Mouse (Mus musculus) ZHBTc4 (cell line): ENCODE data around the gene Dpep1.

Experiments used
- DNase-seq: peaks from one replicate; pipeline ENCODE4 v3.0.0-alpha.2; 2011; ENCODE audit warnings: low read depth, low spot score

Gene Dpep1

GRCm38 (mm10) chr8:123185566-123186409, at the start of gene Dpep1:
TSS of gene Dpep1 (plus strand) at chr8:123186242.
- DNase-seq, result peak; percentile 61

- no peak for DNase-seq
These were observed 49.8 kb upstream of the Dpep1 start for GRCm38 (mm10) chr8:123136287-123136686.

- DNase-seq, result no peak
These were observed 48.4 kb upstream of the Dpep1 start for GRCm38 (mm10) chr8:123137645-123138077.

DNA sequence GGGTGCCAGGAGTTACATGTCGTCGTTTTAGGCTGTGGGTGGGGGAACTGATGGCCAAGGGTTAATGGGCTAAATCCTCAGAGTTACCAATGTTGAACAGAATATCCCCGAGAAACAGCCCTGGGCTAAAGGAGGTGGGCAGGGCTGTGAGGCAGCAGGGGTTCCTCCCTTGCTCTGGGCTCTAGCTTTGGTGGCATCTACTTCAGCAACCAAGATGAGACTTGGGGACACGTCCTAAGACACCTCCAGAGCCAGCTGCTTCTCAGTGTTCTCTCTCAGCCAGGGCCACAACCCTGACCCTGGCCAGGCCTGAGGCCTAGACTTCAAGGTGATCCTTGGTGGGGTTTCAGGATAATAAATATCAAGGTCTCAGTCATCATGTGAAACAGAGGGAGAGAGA, 47.3 kb upstream of the Dpep1 start:
- no peak for DNase-seq

DNA sequence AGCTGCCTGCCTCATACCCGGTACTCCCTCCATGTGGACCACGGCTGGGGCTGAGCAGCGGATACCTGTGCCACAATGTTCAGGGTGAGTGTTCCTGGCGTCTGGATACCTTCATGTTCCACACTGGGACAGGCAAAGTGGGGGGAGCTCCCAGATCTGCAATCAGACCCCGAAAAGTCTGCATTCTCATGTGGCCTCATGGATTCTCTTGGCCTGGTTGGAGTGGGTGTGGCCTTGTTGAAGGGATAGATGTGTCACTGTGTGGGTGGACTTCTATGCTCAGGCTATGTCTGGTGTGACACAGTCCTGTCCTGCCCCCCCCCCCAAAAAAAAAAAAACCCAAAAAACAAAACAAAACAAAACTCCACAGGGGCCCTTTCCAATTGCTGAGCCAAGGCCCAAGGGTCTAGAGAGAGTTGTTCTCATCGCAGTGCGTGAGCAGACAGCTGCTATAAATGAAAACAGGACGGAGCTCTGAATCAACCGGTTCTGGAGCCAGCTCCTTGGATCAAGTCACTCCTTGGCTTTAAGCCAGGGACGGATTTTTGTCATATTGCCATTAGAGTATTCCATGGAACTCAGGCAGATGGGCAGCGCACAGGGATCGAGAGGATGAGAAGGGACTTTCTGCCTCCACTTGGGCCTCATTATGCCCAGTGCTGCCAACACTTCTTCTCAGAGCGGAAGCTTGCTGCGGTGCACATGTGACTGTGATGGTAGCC, 44.1 kb upstream of the Dpep1 start:
- DNase-seq, result no peak

DNA sequence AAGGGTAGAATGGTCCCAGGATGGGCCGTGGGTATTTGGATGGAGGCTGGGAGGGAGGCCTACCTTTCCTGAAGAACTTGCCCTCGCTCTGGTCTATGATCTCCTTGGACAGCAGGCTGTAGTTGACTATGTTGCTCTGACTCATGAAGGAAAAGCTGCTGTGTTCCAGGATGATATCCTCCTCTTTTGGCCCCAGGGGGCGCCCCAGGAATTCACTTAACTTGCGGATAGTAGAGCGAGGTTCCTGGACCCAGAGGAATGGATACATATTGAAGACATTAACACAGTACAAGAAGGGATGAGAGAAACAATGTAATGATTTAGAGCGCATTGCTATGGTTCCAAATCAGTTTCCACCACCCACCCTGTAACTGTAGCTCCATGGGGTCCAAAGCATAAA, 40.8 kb upstream of the Dpep1 start:
- peak; percentile 53 for DNase-seq

DNA sequence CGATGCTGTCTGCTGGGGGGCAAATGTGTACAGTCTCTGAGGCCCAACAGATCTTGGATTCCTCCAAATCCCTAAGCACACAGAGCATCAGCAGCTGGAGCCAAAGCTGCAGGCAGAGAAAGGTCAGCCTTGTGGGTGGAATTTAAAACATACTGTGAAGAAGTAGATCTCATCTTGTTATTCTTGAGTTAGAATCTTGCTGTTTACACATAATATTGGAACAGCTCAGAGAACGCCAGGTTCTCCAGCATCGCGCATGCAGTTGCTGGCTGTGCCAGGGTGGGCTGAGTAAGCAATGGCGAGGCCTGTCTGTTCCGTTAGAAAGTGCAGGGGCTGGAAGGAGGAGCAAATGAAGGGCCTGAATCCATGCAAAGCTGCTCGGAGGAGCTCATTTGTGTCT, 39.7 kb upstream of the Dpep1 start:
- no peak for DNase-seq

DNA sequence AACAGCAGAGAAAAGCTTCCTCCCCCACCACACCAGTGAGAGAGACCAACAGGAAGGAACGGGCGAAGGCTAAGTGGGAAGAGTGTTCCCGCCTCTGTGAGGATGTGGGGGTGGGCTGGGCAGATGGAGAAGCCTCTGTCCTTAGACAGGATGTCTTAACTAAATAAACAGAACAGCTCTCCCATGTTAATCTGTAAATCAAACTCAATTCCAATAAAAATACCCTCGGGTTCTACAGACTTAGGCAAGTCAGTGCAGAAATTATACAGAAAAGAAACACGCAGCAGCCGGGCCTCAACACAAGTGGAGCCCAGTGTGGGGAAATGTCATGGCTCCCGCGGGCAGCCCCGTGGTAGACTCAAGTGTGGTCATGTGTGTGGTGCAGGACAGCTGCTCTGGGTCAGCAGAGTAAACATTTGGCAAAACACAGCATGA, 35.3 kb upstream of the Dpep1 start:
- no peak for DNase-seq

- no peak for DNase-seq
These were observed 30.9 kb upstream of the Dpep1 start for GRCm38 (mm10) chr8:123155177-123155576.

DNA sequence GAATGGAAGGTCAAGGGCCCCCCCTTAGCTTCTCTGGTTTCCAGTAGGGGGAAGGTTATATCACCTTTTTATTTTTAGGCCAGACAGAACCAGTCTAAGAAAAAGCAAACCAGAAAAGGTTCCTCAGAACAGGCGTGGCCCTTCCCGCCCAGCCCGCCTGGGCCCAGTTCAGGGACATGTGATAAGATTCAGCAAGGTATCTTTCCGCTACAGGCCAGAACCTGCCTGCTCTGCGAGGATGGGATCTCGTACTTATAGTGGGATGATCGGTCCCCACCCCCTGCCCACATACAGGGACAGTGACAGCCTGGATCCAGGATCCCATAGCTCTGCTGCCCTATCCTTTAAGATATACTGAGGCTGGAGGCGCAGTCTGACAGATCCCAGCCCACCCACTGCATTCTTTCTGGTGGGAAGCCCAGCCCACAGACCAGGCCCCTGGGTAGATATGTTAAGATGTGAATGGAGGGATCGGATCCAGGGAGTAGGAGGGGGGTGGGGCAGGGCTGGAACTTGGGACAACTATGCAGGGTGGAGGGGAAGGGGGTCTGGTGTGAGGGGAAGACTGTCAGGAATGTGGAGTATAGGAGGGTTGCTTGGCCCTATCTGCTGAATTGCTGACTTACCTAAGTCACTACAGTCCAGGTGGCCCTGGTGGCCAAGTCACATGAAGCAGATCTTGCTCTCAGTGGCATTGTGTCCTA, 29.8 kb upstream of the Dpep1 start:
- DNase-seq, result peak; percentile 64

DNA sequence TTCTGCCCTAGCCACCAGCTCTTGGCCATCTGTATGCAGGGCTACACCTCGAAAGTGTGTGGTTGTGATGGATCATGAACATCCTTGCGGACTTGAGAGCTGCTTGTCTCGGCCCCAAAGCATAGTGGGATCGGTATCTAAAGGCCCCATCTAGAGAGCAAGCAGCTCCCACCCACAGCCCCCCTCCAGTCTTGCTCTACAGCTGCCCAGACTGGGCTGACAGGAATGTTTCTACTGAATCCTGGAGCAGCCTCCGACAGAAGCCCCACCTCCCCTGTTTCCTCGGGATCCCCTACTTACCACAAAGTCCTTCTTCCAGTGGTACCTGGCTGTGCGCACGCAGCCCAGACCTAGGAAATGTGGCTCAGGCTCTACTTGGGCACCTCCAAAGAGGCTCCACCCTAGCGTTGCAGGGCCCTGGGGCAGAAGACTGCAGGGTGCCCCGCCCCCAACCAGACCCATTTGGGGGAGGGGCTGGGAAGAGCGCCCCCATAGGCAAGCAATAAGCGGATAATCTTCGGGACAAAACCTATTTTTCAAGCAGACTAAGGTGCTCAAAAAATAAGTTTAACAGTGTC, 28.1 kb upstream of the Dpep1 start, which contains the start of gene Sult5a1:
Gene Sult5a1, minus strand, starts transcription at position 428 of the 578 bp plus-strand sequence.
- peak; percentile 57 for DNase-seq

DNA sequence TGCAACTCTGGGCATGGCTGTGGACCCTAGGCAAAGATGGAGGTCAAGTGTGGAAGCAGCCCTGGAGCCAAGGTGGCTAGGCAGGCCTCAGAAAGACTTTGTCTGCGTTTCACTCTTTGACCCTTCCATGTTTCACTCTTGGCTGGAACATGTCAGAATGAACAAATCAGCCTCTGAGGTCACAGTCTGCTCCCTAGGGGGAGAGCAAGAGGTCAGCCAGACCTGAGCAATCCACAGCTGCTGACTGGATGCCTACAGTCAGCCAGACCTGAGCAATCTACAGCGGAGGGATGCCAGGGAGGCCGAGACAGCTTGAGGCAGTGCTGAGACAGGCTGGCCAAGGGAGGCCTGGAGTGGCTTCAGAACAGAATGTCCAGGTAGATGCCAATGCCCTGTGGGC, 4.7 kb upstream of the Dpep1 start:
- DNase-seq, result peak; percentile 38

- DNase-seq, result no peak
These were observed 2.0 kb downstream of the Dpep1 start for GRCm38 (mm10) chr8:123188006-123188405.

DNA sequence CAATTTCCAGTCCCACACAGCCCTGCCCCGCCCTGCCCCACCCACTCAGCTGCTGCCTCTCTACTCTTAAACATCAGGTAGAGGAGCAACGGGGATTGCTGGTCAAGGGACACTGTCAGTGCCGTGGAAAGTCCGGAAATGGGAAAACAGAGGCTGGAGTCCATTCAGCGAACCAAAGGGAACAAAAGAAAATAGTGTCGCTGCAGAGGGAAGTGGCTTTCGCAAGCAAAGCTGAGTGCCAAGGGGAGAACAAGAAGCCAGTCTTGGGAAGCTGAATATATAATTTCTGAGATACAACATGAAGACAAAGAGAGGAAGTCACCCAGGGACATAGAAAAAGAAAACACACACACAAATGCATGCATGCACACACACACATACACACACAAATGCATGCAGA, 2.8 kb downstream of the Dpep1 start:
- DNase-seq, result no peak

DNA sequence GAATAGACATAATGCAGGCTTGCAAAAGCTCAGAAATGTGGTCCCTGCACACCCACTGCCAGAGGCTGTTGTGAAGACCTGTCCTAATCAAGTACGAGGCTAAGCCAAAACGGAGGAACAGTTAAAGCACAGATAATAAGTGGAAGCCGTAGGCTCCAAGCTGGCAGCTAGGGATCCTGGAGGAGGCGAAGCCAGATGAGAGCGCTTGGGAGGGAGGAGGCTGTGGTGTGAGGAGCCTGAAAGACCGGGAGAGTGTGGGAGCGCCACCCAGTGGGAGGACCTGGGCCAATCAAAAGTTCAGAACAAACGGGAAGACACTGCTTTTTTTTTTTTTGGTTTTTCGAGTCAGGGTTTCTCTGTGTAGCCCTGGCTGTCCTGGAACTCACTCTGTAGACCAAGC, 4.6 kb downstream of the Dpep1 start:
- DNase-seq, result peak; percentile 89

GRCm38 (mm10) chr8:123191908-123192307, 5.9 kb downstream of the Dpep1 start:
- peak; percentile 66 for DNase-seq

GRCm38 (mm10) chr8:123193771-123194170, 7.7 kb downstream of the Dpep1 start:
- DNase-seq, result no peak

DNA sequence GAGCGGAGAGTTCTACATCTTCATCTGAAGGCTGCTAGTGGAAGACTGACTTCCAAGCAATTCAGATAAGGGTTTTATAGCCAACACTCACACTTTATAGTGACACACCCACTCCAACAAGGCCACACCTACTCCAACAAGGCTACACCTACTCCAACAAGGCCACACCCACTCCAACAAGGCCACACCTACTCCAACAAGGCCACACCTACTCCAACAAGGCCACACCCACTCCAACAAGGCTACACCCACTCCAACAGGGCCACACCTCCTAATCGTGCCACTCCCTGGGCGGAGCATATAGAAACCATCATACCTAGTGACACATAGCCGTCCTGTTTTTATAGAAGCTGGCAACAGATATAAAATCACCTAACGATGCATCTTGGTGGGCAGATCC, 11.0 kb downstream of the Dpep1 start:
- peak; percentile 76 for DNase-seq

DNA sequence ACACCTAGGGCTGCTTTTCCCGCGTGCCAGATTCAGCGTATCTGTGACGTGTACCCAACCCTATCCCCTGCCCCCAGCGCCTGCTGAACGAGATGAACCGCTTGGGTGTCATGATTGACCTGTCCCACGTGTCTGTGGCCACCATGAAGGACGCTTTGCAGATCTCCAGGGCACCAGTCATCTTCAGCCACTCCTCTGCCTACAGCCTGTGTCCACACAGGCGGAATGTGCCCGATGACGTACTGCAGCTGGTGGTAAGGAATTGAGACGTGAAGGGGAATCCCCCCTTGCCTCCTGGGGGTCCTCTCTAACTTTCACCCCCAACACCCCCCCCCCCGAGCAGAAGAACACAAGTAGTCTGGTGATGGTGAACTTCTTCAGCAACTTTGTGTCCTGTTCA, 13.8 kb downstream of the Dpep1 start:
- no peak for DNase-seq

GRCm38 (mm10) chr8:123202288-123202687, 16.2 kb downstream of the Dpep1 start:
- DNase-seq, result peak; percentile 84

GRCm38 (mm10) chr8:123203571-123203970, 17.5 kb downstream of the Dpep1 start:
- DNase-seq, result no peak

- no peak for DNase-seq
These were observed 25.8 kb downstream of the Dpep1 start for GRCm38 (mm10) chr8:123211876-123212275.
